ENCODE assay signal across 27 mouse cellular contexts in genomic region chr5:101852116-101852680, GRCm38 (mm10).
DNase-seq lines count a peak whose midpoint lies in the region; ATAC-seq and TF ChIP-seq lines count a peak whose summit lies in the region.
"Had no signal": no experiment of that assay in that cellular context is flagged by ENCODE, and none has a peak within 500 bp of the region (broad histone marks: within the 10 kb centered on the region; RNA-seq: fewer than 3 reads in every experiment).

No protein-coding gene starts in this region.

- WGBS in forebrain, embryonic 11.5 days = 93% methylated on average over 21 of the region's 21 CpGs
- WGBS in forebrain, embryonic 10.5 days = 97% methylated on average over 21 of the region's 21 CpGs
- WGBS in midbrain, embryonic 11.5 days = 97% methylated on average over 21 of the region's 21 CpGs

- no peaks in the 10 kb centered on the region for H3K4me1 ChIP-seq in forebrain, embryonic 11.5 days (replicated peaks; ENCODE audit: control insufficient read depth, insufficient read depth, low read length)
- no peaks in the 10 kb centered on the region for H3K4me1 ChIP-seq in forebrain, embryonic 10.5 days
- peaks cover 5% of the 10 kb centered on the region for H3K4me1 ChIP-seq in testis, adult 2 months (ENCODE audit: control insufficient read depth, insufficient read depth, low read length)
- no peaks in the 10 kb centered on the region for H3K4me1 ChIP-seq in midbrain, embryonic 11.5 days (ENCODE audit: control insufficient read depth, insufficient read depth, low read length)
- H3K4me1 ChIP-seq: embryonic facial prominence, embryonic 12.5 days; embryonic facial prominence, embryonic 15.5 days; forebrain, embryonic 13.5 days; hindbrain, embryonic 10.5 days; hindbrain, embryonic 13.5 days; intestine, embryonic 15.5 days had no signal

- TF ChIP-seq POLR2A in testis, adult 2 months (IDR thresholded peaks at IDR 0.05; ENCODE audit: control insufficient read depth, low read depth, low read length) = no peak

- H3K27me3 ChIP-seq in forebrain, embryonic 11.5 days (ENCODE audit: control insufficient read depth, insufficient read depth, low read length) = no peaks in the 10 kb centered on the region
- H3K27me3 ChIP-seq in forebrain, embryonic 10.5 days (ENCODE audit: poor library complexity, severe bottlenecking) = no peaks in the 10 kb centered on the region
- H3K27me3 ChIP-seq in testis, adult 2 months (ENCODE audit: control insufficient read depth, insufficient read depth, low read length) = no peaks in the 10 kb centered on the region
- no peaks in the 10 kb centered on the region for H3K27me3 ChIP-seq in midbrain, embryonic 11.5 days (ENCODE audit: control insufficient read depth, insufficient read depth, low read length)
- H3K27me3 ChIP-seq: embryonic facial prominence, embryonic 12.5 days; embryonic facial prominence, embryonic 15.5 days; forebrain, embryonic 13.5 days; hindbrain, embryonic 13.5 days; intestine, embryonic 15.5 days; Patski had no signal

- no peak overlapping the region for H3K4me2 ChIP-seq in forebrain, embryonic 11.5 days (ENCODE audit: low read depth, low read length, severe bottlenecking)
- no peak overlapping the region for H3K4me2 ChIP-seq in midbrain, embryonic 11.5 days
- H3K4me2 ChIP-seq: embryonic facial prominence, embryonic 12.5 days; embryonic facial prominence, embryonic 15.5 days; forebrain, embryonic 13.5 days; heart, embryonic 11.5 days; hindbrain, embryonic 13.5 days; intestine, embryonic 15.5 days had no signal

- H3K9me3 ChIP-seq in forebrain, embryonic 11.5 days (ENCODE audit: control insufficient read depth, low read length) = no peaks in the 10 kb centered on the region
- no peaks in the 10 kb centered on the region for H3K9me3 ChIP-seq in forebrain, embryonic 10.5 days
- H3K9me3 ChIP-seq in midbrain, embryonic 11.5 days (ENCODE audit: control insufficient read depth, low read length) = no peaks in the 10 kb centered on the region
- H3K9me3 ChIP-seq: embryonic facial prominence, embryonic 12.5 days; embryonic facial prominence, embryonic 15.5 days; forebrain, embryonic 13.5 days; hindbrain, embryonic 10.5 days; hindbrain, embryonic 13.5 days; intestine, embryonic 15.5 days had no signal

- no peak overlapping the region for H3K27ac ChIP-seq in forebrain, embryonic 11.5 days (ENCODE audit: low read depth, low read length)
- no peak overlapping the region for H3K27ac ChIP-seq in forebrain, embryonic 10.5 days
- peak overlapping the region; percentile 94 for H3K27ac ChIP-seq in testis, adult 2 months (ENCODE audit: control insufficient read depth, insufficient read depth, low read depth, low read length)
- no peak overlapping the region for H3K27ac ChIP-seq in midbrain, embryonic 11.5 days (ENCODE audit: low read depth, low read length)
- H3K27ac ChIP-seq: embryonic facial prominence, embryonic 12.5 days; embryonic facial prominence, embryonic 15.5 days; forebrain, embryonic 13.5 days; hindbrain, embryonic 10.5 days; hindbrain, embryonic 13.5 days; intestine, embryonic 15.5 days had no signal

- H3K4me3 ChIP-seq in forebrain, embryonic 11.5 days (ENCODE audit: low read depth, low read length) = no peak overlapping the region
- H3K4me3 ChIP-seq in forebrain, embryonic 10.5 days = no peak overlapping the region
- H3K4me3 ChIP-seq in testis, adult 2 months (ENCODE audit: control insufficient read depth, low read depth, low read length) = peak overlapping the region; percentile 79
- H3K4me3 ChIP-seq in midbrain, embryonic 11.5 days (ENCODE audit: low read depth, low read length) = no peak overlapping the region
- H3K4me3 ChIP-seq: embryonic facial prominence, embryonic 12.5 days; embryonic facial prominence, embryonic 15.5 days; forebrain, embryonic 13.5 days; hindbrain, embryonic 10.5 days; hindbrain, embryonic 13.5 days; intestine, embryonic 15.5 days had no signal

- DNase-seq in forebrain, embryonic 11.5 days (ENCODE audit: low spot score) = peak; percentile 46
- no peak for DNase-seq in forebrain, embryonic 10.5 days (ENCODE audit: extremely low spot score, low spot score)
- DNase-seq in testis, postnatal 10 days (ENCODE audit: low spot score) = no peak
- peak; percentile 54 for DNase-seq in R1 (ENCODE audit: low read depth, low spot score)
- no peak for DNase-seq in midbrain, embryonic 11.5 days (ENCODE audit: low spot score, missing footprints)
- DNase-seq in right cerebral cortex, postnatal 25 days = no peak
- DNase-seq: adrenal gland, adult 8-10 months; adrenal gland, postnatal 25 days; cerebellum, adult 18-20 months; cerebellum, adult 9-10 months; cerebellum, postnatal 25 days; gastrocnemius, postnatal 10 days; gastrocnemius, postnatal 36 days; heart, postnatal 36 days had no signal

- H3K9ac ChIP-seq in forebrain, embryonic 11.5 days (ENCODE audit: low read length) = no peak overlapping the region
- no peak overlapping the region for H3K9ac ChIP-seq in midbrain, embryonic 11.5 days (ENCODE audit: low read length)
- H3K9ac ChIP-seq: embryonic facial prominence, embryonic 12.5 days; embryonic facial prominence, embryonic 15.5 days; forebrain, embryonic 13.5 days; hindbrain, embryonic 13.5 days; intestine, embryonic 15.5 days had no signal

- peaks cover 18% of the 10 kb centered on the region for H3K36me3 ChIP-seq in forebrain, embryonic 11.5 days (ENCODE audit: control insufficient read depth, insufficient read depth, low read length)
- peaks cover 98% of the 10 kb centered on the region for H3K36me3 ChIP-seq in forebrain, embryonic 10.5 days (replicated peaks)
- peaks cover 12% of the 10 kb centered on the region for H3K36me3 ChIP-seq in testis, adult 2 months (ENCODE audit: control insufficient read depth, insufficient read depth, low read length)
- H3K36me3 ChIP-seq in midbrain, embryonic 11.5 days (ENCODE audit: control insufficient read depth, insufficient read depth, low read length) = peaks cover 44% of the 10 kb centered on the region
- H3K36me3 ChIP-seq: G1E had no signal

- no peak for ATAC-seq in forebrain, embryonic 11.5 days (replicated peaks; ENCODE audit: low FRiP score)
- ATAC-seq in midbrain, embryonic 11.5 days (ENCODE audit: low FRiP score) = no peak
- ATAC-seq: activated CD4-positive, CD25-positive, alpha-beta regulatory T cell, adult 4 months; forebrain, embryonic 13.5 days; forebrain, embryonic 16.5 days; hindbrain, embryonic 16.5 days; intestine, embryonic 15.5 days; Patski had no signal

- TF ChIP-seq CTCF in testis, adult 2 months (IDR thresholded peaks at IDR 0.05; ENCODE audit: control insufficient read depth, insufficient read depth, insufficient replicate concordance, low read depth, low read length) = no peak

Comparison
In these comparisons a context has a peak if more than half of its experiments do, and no peak if none do; other contexts are left out.
1. DNase-seq: peak in forebrain, embryonic 11.5 days (single experiment) and R1 (single experiment); none in forebrain, embryonic 10.5 days (single experiment), testis, postnatal 10 days (single experiment), midbrain, embryonic 11.5 days (single experiment) and right cerebral cortex, postnatal 25 days (single experiment).